In genomic region chr10:14270008-14270407, GRCm38 (mm10) we compare ENCODE assay signal across 17 mouse cellular contexts.
"Had no signal": no experiment of that assay in that cellular context is flagged by ENCODE, and none has a peak within 500 bp of the region (broad histone marks: within the 10 kb centered on the region; RNA-seq: fewer than 3 reads in every experiment).

No protein-coding gene starts in this region.

- H3K4me1 ChIP-seq: midbrain, embryonic 12.5 days; neural tube, embryonic 13.5 days; neural tube, embryonic 15.5 days had no signal

- DNase-seq: lung, adult 18-20 months; lung, embryonic 14.5 days; lung, postnatal 10 days; lung, postnatal 4 days; midbrain, embryonic 14.5 days; right cerebral cortex, postnatal 14 days; right cerebral cortex, postnatal 4 days; spleen, adult 18-20 months; thymus, adult 18-20 months; thymus, postnatal 14 days; thymus, postnatal 36 days had no signal

- H3K4me2 ChIP-seq: lung, embryonic 14.5 days; midbrain, embryonic 12.5 days; neural tube, embryonic 13.5 days; neural tube, embryonic 15.5 days had no signal

- ATAC-seq: midbrain, embryonic 16.5 days had no signal

- H3K4me3 ChIP-seq: midbrain, embryonic 10.5 days; midbrain, embryonic 12.5 days; myocyte; neural tube, embryonic 13.5 days; neural tube, embryonic 15.5 days had no signal

- H3K36me3 ChIP-seq: midbrain, embryonic 10.5 days; midbrain, embryonic 12.5 days; neural tube, embryonic 13.5 days; neural tube, embryonic 15.5 days had no signal

- H3K9ac ChIP-seq: lung, embryonic 14.5 days; midbrain, embryonic 12.5 days; neural tube, embryonic 13.5 days; neural tube, embryonic 15.5 days had no signal

- H3K27me3 ChIP-seq: midbrain, embryonic 12.5 days; neural tube, embryonic 13.5 days; neural tube, embryonic 15.5 days had no signal

- H3K9me3 ChIP-seq: midbrain, embryonic 10.5 days; midbrain, embryonic 12.5 days; neural tube, embryonic 13.5 days; neural tube, embryonic 15.5 days had no signal

- H3K27ac ChIP-seq: midbrain, embryonic 10.5 days; midbrain, embryonic 12.5 days; neural tube, embryonic 13.5 days; neural tube, embryonic 15.5 days had no signal
